Mouse (Mus musculus) adrenal gland, postnatal 4 days (tissue): ENCODE measurements around the gene Ahctf1. TPM values are rescaled to one million over a fixed set of nuclear protein-coding genes. Genes with fewer than 3 reads are reported as not detected.
"Not testable (repeated sequence)": the region's sequence is repeated elsewhere in the genome, so short reads cannot be mapped to it uniquely, and the experiment has no call there.

Experiments used
- DNase-seq, 2 experiments: peaks; one replicate each; pipeline ENCODE4 v3.0.0; 2021 to 2022; ENCODE audit warnings: low spot score in 2 of 2, mixed read lengths in 2 of 2
- total RNA-seq, 2 experiments: library from RNA; stranded (reverse); gene quantifications; 2 replicates each; pipeline ENCODE4 v1.2.3; 2021

Gene Ahctf1
- total RNA-seq, 2 experiments from 2014 or later, result 33.7 to 41.5 TPM

DNA sequence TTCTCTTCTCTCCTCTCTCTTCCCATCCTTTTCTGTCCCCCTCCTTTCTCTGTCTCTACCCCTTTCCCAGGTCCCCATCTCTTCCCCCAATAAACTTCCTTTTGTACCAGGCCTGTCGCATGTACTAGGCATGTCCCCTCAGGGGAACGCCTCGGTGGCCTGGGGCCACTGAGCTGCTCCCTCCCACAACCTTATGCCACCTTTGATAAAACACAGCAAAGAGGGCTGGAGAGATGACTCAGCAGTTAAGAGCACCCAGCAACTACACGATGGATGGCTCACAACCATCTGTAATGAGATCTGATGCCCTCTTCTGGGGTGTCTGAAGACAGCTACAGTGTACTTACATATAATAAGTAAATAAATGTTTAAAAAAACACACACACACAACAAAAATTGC lies 87.7 kb downstream of the Ahctf1 start:
- DNase-seq, result no peak

DNA sequence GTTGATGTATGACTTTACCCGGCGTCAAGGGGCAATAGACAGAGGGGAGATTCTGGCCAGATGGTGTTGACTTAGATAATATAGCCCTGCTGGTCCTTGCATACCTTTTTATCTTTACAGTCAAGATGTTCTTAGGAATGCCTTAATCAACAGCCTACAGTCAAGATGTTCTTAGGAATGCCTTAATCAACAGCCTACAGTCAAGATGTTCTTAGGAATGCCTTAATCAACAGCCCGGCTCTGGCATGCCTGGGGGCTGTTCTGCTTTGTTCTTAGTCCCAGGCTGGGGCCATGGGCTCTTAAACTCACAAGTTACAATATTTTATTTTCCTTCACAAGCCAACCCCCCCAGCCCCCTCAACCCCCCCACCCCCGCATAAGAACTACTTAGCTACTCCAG lies 88.2 kb downstream of the Ahctf1 start:
- not testable (repeated sequence) for DNase-seq

DNA sequence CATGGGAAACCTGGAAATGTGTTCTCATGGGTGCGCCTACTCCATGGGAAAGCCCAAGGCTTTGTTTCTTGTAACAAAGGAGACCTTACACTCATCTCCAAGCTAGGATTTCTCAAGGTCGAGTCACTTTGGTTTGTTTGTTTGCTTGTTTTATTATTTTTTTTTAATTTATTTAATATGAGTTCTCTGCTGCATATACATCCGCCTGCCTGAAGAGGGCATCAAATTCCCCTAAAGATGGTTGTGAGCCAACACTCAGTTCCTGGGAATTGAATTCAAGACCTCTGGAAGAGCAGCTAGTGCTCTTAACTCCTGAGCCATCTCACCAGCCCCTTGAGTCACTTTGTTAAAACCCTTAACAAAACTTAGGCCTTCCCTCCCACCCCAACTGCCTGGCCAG lies 90.1 kb downstream of the Ahctf1 start:
- DNase-seq, result no peak

DNA sequence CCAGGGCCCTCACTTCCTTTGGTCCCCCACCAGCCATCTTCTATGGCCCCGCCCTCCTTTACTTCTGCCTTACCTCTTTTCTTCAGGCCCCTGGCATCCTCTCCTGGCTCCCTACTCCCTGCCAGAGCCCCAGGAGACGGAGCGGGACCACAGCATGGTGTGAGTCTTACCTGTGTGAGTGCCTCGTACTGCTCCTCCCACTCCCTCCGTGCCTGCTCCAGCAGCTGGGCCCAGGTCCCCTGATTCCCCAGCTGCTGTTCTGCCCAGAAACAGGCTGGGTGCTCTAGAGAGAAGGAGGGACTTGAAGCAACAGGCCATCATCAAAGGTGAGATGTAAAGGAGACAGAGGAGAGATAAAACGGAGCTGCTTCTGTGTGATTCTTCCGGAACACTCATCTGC lies 90.8 kb downstream of the Ahctf1 start:
- no peak for DNase-seq

DNA sequence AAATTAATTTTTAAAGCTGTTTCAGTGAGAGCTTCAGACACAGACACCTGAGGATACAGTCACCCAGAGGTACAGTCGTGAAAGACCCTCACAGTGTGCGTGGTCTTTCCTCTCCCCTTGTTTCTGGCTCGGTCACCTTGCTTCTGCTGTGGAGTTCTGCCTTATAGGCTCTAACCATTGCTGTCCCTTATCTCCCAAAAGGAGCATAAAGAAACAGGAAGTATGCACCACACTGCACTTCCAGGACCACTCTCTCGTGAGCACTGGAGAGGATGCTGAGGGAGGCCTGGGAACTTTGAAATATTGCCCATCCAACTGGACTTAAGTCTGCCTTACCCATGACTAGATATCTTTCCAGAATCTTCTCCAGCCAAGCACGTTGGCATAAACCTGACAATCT lies 92.7 kb downstream of the Ahctf1 start:
- no peak for DNase-seq

DNA sequence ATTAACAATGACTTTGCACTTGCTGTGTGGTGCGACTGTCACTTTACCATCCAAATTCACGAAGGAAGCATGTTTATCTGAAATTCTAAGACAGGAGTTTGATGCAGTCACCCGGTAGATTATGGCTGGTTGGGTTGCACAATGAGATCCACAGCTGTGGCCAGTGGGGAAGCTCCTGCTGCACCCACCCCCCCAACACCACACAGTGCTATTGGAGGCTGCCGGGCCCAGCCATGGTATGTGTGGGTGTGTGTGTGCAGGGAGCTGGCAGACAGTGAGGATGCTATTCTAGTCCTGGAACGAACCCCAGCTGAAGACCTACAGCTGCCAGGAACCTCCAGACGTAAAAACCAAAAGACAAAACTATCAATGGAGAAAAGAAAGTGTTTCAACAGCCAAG lies 94.1 kb downstream of the Ahctf1 start:
- no peak for DNase-seq

DNA sequence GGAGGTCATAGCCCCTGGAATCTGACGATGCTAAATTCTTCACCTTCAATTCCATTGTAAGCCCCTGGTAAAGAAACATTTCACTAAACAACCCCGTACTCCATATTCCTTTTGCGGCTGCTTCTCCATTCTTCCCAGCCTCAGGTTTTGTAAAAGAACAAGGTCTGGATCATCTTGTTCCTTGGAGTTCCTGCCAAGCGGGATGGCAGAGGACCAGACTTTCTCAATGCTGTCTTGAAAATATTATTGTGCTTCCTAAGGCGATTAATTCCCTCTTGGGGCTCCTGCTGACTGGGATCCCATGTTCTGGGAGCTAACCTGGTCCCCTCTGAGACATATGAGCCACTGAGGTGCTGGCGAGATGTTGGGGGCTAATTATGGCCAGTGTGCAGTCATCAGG lies 98.3 kb downstream of the Ahctf1 start:
- DNase-seq, result no peak

DNA sequence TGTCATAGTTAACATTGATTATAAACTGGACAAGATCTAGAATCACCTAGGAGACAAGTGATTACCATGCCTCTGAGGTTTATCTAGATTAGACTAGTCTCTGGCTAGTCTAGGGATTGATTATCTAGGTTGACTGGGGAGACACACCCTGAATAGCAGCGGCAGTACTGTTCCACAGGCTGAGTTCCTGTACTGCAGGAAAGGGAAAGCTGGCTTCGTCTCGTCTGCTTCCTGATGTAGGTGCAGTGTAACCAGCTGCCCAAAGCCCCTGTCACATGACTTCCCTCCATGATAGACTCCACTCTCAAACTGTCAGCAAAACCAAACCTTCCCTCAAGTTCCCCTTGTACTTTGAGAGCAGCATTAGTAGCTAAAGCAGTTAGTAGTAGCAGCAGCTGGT lies 99.3 kb downstream of the Ahctf1 start:
- DNase-seq, result no peak

Other genes with a start within 250 kb of the Ahctf1 start
- gene Sccpdh, start 135.5 kb downstream of the Ahctf1 start, total RNA-seq, result 10 to 100 TPM; 38.0 to 39.6 TPM
- gene Kif28, start 58.4 kb downstream of the Ahctf1 start, total RNA-seq, result under 1 TPM; 0.08 to 0.20 TPM
- under 1 TPM in 1 of 2 experiments, not detected in 1; 0.22 TPM for gene Gm10518, start 304 bp downstream of the Ahctf1 start, total RNA-seq
- 10 to 100 TPM; 58.1 to 70.9 TPM for gene Cdc42bpa, start 156.8 kb upstream of the Ahctf1 start, total RNA-seq